Mouse (Mus musculus) forebrain, embryonic 10.5 days (tissue): Measurements from ENCODE around the gene Slc25a19. TPM values are rescaled to one million over a fixed set of nuclear protein-coding genes. Genes with fewer than 3 reads are reported as not detected.
A peak's percentile ranks its signal among the peaks of the same experiment; 100 is the strongest.

Source experiments
- DNase-seq: peaks from one replicate; pipeline ENCODE4 v3.0.0-alpha.2; 2017; ENCODE audit warnings: low spot score; ENCODE audit errors: extremely low spot score
- H3K27ac ChIP-seq: fragments of 300-500 bp; sonication (generic); 2 replicates; pipeline ENCODE4 v1.5.1; 2016; ENCODE audit warnings: mild to moderate bottlenecking
- H3K27me3 ChIP-seq: fragments of 300-500 bp; sonication (generic); 2 replicates; pipeline ENCODE4 v1.6.1; 2016; ENCODE audit warnings: mild to moderate bottlenecking; ENCODE audit not compliant: poor library complexity, severe bottlenecking
- H3K36me3 ChIP-seq: fragments of 300-500 bp; sonication (generic); replicated peaks from 2 replicates; pipeline ENCODE4 v1.6.1; 2016; ENCODE audit warnings: mild to moderate bottlenecking, moderate library complexity
- H3K4me1 ChIP-seq: fragments of 300-500 bp; sonication (generic); 2 replicates; pipeline ENCODE4 v1.6.1; 2016
- H3K4me3 ChIP-seq: fragments of 300-500 bp; sonication (generic); 2 replicates; pipeline ENCODE4 v1.5.1; 2016; ENCODE audit warnings: mild to moderate bottlenecking, moderate library complexity
- H3K9me3 ChIP-seq: fragments of 300-500 bp; sonication (generic); 2 replicates; pipeline ENCODE4 v1.6.1; 2016; ENCODE audit warnings: mild to moderate bottlenecking, moderate library complexity
- WGBS: fragments of 180-500 bp; shearing (Covaris S2); methylation state at CpG from one replicate; pipeline ENCODE4 v1.1.7; 2016; 5-methylcytosine and 5-hydroxymethylcytosine counted together
- polyA plus RNA-seq: library from polyadenylated mRNA; unstranded; fragments of >200 nt; fragmentation: Nextera tagmentation; extraction: Ambion mirVana; gene quantifications from 2 replicates; pipeline ENCODE4 v1.2.1, GENCODE M21; 2016

Slc25a19 gene
- polyA plus RNA-seq, 1 experiment from 2014 or later: 26.2 TPM

DNA sequence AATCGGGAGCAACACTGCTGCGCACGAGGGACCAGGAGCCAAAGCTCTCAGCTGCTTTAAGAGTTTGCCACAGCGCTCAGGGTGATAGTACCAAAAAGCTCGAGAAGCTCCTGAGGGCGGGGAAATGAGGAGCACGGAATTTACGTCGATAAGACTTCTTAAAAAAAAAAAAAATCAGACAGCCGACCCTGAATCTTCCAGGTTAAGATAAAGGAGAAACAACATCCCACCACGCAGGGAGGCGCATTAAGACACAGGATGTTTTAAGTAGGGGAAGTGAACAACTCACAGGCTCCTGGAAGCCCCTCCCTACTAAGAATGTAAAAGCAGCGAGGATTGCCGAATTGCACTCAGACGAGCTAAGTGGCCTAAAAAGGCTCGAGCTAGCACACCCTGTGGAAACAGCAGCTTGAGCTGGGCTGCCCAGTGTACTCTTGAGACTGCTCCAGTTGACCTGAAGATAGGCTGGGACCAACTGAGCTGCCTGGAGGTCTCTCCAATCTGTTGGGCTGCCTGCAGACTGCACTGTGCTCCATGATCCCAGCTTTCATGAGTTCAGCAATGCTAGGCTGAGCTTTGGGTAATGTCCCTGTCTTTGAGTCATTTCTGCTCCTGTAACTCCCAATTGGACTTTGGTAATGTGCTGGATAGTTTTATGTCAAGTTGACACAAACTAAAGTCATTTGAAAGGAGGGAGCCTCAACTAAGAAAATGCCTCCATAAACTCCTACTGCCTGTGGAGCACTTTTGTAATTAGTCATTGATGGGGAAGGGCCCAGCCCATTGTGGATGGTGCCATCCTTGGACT lies 14.8 kb downstream of the Slc25a19 start:
- peak overlapping the region; percentile 88 for H3K27ac ChIP-seq
- H3K36me3 ChIP-seq: peaks cover 53% of the 10 kb centered on the region
- DNase-seq: peak; percentile 27
- peaks cover 29% of the 10 kb centered on the region for H3K4me1 ChIP-seq
- no peaks in the 10 kb centered on the region for H3K9me3 ChIP-seq
- peak overlapping the region; percentile 74 for H3K4me3 ChIP-seq
- 0% methylated on average over 16 of the region's 16 CpGs for WGBS
- H3K27me3 ChIP-seq: peaks cover 6% of the 10 kb centered on the region

DNA sequence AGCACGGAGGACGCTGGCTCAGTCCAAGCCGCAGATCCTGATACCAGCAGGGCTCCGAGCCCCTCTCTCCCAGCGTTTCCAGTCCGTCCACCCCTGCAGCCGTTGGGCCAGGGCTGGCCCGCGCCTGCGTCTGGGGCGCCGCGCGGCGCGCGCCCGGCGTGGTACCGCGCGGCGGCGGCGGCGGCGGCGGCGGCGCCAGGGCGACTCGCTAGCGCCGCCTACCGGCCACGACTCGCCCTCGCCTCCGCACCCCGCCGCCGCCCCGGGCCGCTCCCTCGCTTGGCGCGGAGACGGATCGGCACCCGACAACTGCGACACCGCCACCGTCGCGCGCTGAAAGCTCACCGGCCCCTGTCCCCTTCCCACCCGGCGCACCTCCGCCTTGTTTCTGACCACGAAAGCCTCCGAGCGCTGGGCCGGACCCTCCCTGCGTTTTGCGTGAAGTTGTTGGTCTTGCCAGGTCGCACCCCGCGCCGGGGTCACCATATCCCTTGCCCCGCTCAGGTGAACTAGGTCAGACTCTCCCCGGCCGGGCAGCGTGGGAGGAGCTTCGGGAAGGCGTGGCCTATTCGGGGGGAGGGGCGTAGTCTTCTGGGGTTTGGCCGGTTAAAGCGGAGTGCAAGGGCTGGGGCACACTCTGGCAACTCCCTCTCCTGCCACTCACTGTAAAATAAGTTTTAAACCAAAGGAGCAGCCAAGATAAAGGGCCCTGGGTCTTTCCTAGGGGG lies 15.5 kb downstream of the Slc25a19 start, which contains the start of gene Mif4gd:
TSS of gene Mif4gd (minus strand) at position 560 of the 728 bp plus-strand sequence.
- peak; percentile 90 for DNase-seq
- under 1% methylated on average over 55 of the region's 80 CpGs for WGBS
- Histone ChIP-seq H3K36me3 (peaks cover 57% of the 10 kb centered on the region), H3K27ac (peak within 1 kb of the TSS; percentile 88), H3K4me3 (peak within 1 kb of the TSS; percentile 74), H3K27me3 (peaks cover 6% of the 10 kb centered on the region), H3K4me1 (peaks cover 29% of the 10 kb centered on the region), H3K9me3 (no peaks in the 10 kb centered on the region)

DNA sequence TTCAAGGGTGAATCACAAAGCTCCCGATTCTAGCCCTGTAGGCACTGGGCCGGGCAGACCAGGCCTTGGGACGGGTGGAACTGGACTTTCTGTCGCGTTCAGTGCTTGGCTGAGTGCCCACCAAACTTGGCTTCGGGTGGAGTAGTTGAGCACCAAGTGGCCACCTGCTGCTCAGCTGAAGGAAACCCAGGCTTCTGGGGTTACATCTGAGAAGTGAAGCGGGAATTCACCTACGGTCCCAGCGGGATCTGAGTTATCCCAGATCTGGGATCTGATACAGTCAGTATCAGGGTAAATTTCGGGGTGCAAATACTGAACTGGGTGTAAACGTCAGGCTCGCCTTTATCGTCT lies 16.1 kb downstream of the Slc25a19 start:
- peaks cover 57% of the 10 kb centered on the region for H3K36me3 ChIP-seq
- H3K4me3 ChIP-seq: peak overlapping the region; percentile 74
- peak overlapping the region; percentile 88 for H3K27ac ChIP-seq
- no peak for DNase-seq
- no peaks in the 10 kb centered on the region for H3K9me3 ChIP-seq
- 2% methylated on average over 13 of the region's 13 CpGs for WGBS
- H3K27me3 ChIP-seq: peaks cover 6% of the 10 kb centered on the region
- peaks cover 29% of the 10 kb centered on the region for H3K4me1 ChIP-seq

DNA sequence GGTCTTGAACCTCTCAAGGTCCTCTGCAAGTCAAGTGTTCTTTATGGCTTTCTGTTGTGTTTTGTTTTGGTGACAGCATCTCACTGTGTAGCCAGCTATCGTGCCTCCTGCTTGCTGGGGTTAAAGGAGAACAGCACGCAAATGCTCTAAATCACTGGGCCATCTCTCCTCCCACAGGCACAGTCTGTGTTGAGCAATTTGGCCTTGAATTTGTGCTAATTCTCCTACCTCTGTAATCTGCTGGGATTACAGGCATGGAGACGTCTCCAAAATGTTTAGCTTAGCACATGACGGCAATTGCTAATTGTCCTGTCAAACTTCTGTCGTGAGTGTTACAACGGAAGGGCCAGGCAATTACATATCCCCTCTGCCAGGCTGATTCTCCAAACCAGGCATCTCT lies 16.9 kb downstream of the Slc25a19 start:
- Histone ChIP-seq H3K36me3 (peaks cover 61% of the 10 kb centered on the region), H3K27me3 (peaks cover 6% of the 10 kb centered on the region), H3K4me1 (peaks cover 29% of the 10 kb centered on the region), H3K27ac (no peak overlapping the region), H3K9me3 (no peaks in the 10 kb centered on the region), H3K4me3 (0 out of 2 replicates have a peak overlapping the region, but pooled peaks have one; percentile 74)
- WGBS: 85% methylated on average over 6 of the region's 6 CpGs
- DNase-seq: no peak

DNA sequence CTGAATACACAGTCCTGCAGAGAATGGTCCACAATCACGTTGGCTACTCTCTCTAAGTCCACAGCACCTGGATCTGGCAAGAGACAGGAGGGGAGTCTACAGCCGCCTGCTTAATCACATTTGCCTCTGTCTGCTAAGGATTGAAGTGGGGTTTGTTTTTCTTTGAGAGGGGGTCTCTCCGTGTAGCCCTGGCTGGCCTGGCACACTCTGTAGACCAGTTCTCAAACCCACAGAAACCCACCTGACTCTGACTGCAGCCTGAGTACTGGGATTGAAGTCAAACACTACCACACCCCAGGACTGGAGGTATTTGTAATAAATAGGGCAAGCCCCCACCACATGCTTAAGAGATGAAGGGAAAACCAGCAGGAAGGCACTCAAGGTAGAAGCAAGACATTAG lies 18.5 kb downstream of the Slc25a19 start:
- H3K36me3 ChIP-seq: peaks cover 58% of the 10 kb centered on the region
- no peak overlapping the region for H3K27ac ChIP-seq
- DNase-seq: no peak
- peaks cover 6% of the 10 kb centered on the region for H3K27me3 ChIP-seq
- H3K9me3 ChIP-seq: no peaks in the 10 kb centered on the region
- 88% methylated on average over 3 of the region's 3 CpGs for WGBS
- peaks cover 43% of the 10 kb centered on the region for H3K4me1 ChIP-seq
- H3K4me3 ChIP-seq: no peak overlapping the region

DNA sequence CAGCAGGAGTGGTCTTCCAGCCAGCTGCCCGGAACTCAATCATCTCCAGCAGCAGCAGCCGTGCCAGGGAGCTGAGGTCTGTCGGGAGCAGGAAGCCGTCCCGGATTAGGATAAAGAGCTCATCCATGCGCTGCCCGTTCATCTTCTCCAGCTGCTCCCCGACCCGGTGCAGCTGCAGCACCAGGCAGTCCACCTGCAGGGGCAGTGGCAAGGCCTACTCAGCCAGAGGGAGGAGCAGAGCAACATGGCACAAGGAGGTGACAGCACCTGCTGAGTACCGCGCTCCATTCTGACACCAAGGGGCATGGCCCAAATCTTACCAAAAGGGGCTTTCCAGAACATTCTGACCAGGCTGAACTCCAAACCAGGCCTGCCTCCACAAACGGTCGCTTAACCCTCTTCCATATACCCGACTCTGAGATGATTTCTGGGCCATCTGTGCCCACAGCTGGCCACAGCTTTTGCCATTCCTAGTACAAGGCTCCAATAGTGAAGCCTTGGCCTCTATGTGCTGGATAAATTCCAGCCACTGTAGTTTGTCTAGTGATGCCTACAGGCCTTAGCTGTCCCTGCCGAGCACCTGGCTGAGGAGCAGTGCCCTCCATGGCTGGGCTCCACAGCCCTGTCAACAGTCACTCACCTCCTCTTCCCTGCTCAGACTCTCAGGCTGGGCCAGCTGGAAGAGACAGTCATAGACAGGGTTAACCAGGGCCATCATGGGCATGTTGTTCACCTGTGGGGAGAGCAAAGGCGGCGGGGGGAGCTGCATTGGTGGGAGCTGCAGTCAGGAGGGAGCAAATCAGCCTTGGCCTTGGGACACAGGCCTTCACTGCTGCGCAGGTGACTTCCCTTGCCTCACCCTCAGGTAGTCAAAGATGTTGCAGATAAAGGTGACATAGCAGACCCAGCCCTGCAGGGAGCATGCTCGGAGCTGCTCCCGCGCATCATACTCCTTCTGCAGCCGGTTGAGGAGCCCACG lies 19.4 kb downstream of the Slc25a19 start:
- WGBS: 86% methylated on average over 23 of the region's 23 CpGs
- H3K9me3 ChIP-seq: no peaks in the 10 kb centered on the region
- peaks cover 53% of the 10 kb centered on the region for H3K36me3 ChIP-seq
- no peak overlapping the region for H3K27ac ChIP-seq
- no peak overlapping the region for H3K4me3 ChIP-seq
- peaks cover 6% of the 10 kb centered on the region for H3K27me3 ChIP-seq
- peaks cover 42% of the 10 kb centered on the region for H3K4me1 ChIP-seq
- no peak for DNase-seq

DNA sequence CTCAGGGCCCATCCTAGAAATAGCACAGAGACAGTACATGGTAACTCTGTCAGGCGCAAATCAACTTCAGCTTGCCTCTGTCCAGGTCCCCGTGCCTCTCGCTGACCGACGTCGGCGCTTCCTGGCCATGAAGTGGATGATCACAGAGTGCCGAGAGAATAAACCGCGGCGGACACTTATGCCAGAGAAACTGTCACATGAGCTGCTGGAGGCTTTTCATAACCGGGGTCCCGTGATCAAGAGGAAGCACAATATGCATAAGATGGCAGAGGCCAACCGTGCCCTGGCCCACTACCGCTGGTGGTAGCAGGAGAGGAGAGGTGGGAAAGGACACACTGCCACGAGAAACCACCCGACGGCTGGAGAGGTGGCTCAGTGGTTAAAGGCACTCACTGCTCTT lies 21.4 kb downstream of the Slc25a19 start:
- Histone ChIP-seq H3K9me3 (no peaks in the 10 kb centered on the region), H3K27me3 (peaks cover 6% of the 10 kb centered on the region), H3K4me1 (peaks cover 44% of the 10 kb centered on the region), H3K36me3 (peaks cover 60% of the 10 kb centered on the region), H3K27ac (no peak overlapping the region), H3K4me3 (no peak overlapping the region)
- no peak for DNase-seq
- 95% methylated on average over 18 of the region's 18 CpGs for WGBS

DNA sequence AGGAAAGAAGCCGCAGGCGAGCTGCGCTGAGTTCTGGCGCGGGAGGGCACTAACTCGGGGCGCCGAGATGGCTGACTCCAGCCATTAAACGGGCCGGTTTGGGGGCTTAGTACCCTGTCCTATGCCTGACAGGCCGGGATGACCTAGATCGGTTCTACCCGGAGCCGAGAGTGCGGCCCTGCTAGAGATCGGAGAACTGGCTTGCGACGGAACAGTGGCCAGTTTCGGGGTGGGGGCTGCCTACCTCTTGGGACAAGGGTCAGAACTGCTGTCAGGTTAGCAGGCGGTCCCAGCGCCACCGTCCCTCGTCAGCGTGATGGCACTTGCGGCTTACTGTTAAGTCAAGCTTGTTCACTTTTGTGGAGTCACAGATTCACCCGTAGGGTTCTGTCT lies 23.8 kb downstream of the Slc25a19 start:
- DNase-seq: no peak
- Histone ChIP-seq H3K36me3 (peaks cover 68% of the 10 kb centered on the region), H3K27ac (peak overlapping the region; percentile 98), H3K4me1 (peaks cover 39% of the 10 kb centered on the region), H3K4me3 (peak overlapping the region; percentile 100), H3K9me3 (no peaks in the 10 kb centered on the region), H3K27me3 (no peaks in the 10 kb centered on the region)
- under 1% methylated on average over 26 of the region's 26 CpGs for WGBS

DNA sequence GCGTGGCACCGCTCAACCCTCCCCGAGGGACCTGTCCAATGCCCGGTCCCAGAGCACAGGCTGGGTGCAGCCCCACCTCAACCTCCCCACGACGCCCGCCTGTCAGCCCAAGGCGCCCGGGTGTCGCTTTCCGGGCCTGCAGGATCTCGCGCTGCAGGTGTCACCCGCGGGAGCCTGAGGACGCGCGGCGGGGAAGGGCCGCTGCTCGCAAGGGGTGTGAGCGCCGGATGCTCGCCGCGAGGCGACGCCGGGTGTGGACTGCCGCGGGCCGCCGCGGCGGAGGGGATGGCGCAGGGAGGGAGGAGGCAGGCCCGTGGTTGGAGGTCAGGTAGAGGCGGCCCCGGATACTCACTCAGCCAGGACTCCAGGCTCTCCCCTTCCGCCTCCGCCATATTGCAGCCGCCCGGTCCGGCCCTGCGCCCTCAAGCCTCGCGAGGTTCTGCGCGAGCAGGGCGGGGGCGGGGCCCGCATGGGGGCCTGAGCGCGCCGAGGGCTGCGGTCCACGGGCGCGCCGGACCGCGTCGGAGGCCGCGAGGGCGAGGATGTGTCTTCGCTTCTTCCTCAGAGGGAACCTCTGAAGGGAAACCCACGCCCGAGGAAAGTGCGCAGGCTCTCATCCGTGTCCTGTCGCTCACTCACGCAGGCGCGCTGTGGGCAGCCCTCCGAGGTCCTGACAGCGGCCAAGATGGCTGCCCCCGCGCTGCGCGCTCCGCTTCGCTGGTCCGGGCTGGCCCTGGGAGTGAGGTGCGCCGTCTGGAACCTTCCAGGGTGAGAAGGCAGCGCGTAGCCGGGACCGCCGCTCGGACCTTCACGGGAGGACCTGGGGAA lies 24.4 kb downstream of the Slc25a19 start, which contains the start of the genes Mrps7 and Gga3:
TSS of gene Mrps7 (plus strand) at position 450 of the 828 bp plus-strand sequence.
TSS of gene Gga3 (minus strand) at position 576 of the 828 bp plus-strand sequence.
- Histone ChIP-seq H3K27ac (peak within 1 kb of the TSS; percentile 98), H3K27me3 (no peaks in the 10 kb centered on the region), H3K9me3 (no peaks in the 10 kb centered on the region), H3K36me3 (peaks cover 68% of the 10 kb centered on the region), H3K4me1 (peaks cover 39% of the 10 kb centered on the region), H3K4me3 (peak within 1 kb of the TSS; percentile 100)
- DNase-seq: peak; percentile 88
- under 1% methylated on average over 88 of the region's 93 CpGs for WGBS

DNA sequence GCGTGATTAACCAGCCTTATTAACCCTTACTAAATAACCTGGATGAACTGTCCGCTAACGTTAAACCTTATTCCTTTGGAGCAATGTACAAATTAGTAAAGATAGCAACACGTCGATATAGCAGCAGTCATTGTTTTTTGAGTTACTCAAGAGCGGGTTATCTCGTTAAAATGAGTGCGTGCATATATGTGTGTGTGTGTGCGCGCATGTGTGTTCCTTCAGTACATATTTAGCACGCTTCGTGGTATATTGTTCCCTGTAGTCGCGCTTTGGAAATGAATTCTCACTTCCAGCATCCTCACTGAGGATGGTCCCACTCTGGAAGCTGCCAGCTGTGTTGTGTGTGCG lies 25.0 kb downstream of the Slc25a19 start:
- Histone ChIP-seq H3K27me3 (no peaks in the 10 kb centered on the region), H3K36me3 (peaks cover 68% of the 10 kb centered on the region), H3K4me3 (peak overlapping the region; percentile 100), H3K27ac (peak overlapping the region; percentile 98), H3K9me3 (no peaks in the 10 kb centered on the region), H3K4me1 (peaks cover 39% of the 10 kb centered on the region)
- WGBS: 9% methylated on average over 15 of the region's 15 CpGs
- DNase-seq: no peak

DNA sequence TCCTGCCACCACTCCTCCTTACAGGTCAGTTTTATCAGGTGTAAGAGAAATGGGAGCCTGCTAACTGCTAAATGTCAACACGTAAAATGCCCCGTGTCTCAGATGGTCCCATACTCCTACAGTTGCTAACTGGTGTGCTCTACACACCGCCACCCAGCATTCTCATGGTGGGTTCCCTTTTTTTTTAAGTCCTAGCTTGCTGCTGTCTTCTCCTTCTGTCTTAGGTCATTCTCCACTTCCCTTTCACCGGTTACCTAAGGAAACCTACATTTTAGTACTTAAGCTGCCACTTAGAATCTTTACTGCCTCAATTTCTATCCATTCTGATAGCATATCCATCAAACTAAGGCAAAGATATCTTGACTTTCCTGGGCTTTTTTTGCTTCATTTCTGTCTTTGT lies 26.9 kb downstream of the Slc25a19 start:
- H3K27me3 ChIP-seq: no peaks in the 10 kb centered on the region
- H3K4me3 ChIP-seq: no peak overlapping the region
- H3K9me3 ChIP-seq: no peaks in the 10 kb centered on the region
- no peak overlapping the region for H3K27ac ChIP-seq
- DNase-seq: no peak
- peaks cover 39% of the 10 kb centered on the region for H3K4me1 ChIP-seq
- 94% methylated on average over 4 of the region's 4 CpGs for WGBS
- peaks cover 67% of the 10 kb centered on the region for H3K36me3 ChIP-seq
